Mouse (Mus musculus): ENCODE results near the gene H1f0.

DNA sequence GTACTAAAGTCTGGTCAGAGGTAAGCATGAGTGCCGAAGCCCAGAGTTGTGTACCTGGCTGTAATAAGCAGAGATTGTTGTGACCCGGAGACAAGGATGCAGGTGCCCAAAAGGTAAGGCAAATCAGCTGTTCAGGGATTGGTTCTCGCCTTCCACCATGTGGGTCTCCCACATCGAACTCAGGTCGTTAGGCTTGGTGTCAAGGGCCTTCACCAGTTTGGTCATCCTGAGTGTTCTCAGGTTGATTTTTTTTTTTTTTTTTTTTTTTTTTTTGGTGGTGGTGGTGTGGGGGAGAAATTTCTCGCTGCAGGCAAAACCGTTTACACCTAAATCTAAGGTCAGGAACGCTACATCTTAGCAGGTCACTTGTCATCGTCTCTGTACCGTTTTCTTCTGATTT, 46.2 kb downstream of the H1f0 start:
- no peak for TF ChIP-seq POLR2A (IDR thresholded peaks at IDR 0.05; ENCODE audit: borderline replicate concordance, low read depth, low read length)
- TF ChIP-seq CTCF (IDR thresholded peaks at IDR 0.05; ENCODE audit: low read depth, low read length) = no peak
